Mouse (Mus musculus): ENCODE data around the gene Tnfrsf25. TPM values are rescaled to one million over a fixed set of nuclear protein-coding genes. Genes with fewer than 3 reads are reported as not detected.

The Tnfrsf25 gene
- total and polyA plus RNA-seq, 2 experiments from 2014 or later: 0.19 to 1.4 TPM

DNA sequence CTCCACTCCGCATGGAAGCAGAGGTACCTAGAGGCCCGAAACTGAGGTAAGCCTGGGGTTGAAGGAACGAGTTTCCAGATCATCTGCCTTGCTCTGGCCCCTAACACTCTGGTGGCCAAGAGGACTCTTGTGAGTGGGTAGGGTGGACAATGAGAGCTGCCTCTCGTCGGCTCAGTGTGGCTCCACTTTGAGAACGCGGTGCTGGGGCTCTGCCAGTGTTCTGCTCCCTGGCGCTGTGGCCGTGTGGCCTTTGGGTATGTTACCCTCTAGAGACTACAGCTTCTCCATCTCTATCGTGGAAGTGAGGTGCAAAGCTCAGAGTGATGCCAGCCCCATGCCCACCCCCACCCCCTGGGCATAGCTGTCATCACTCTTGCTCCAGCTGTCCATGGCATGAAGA lies 43.1 kb upstream of the Tnfrsf25 start:
- Histone ChIP-seq H3K4me3 (ENCODE audit: low read depth, low read length) (no peak overlapping the region), H3K27me3 (ENCODE audit: insufficient read depth, low read length) (no peaks in the 10 kb centered on the region), H3K4me2 (ENCODE audit: low read depth) (no peak overlapping the region), H3K9ac (no peak overlapping the region), H3K27ac (ENCODE audit: low read depth, low read length) (no peak overlapping the region), H3K9me3 (ENCODE audit: low read length) (no peaks in the 10 kb centered on the region), H3K36me3 (ENCODE audit: insufficient read depth) (no peaks in the 10 kb centered on the region), H3K4me1 (ENCODE audit: insufficient read depth) (no peaks in the 10 kb centered on the region)
- DNase-seq (no peak), ATAC-seq (no peak)
- TF ChIP-seq CTCF (IDR thresholded peaks at IDR 0.05; ENCODE audit: low read depth): no peak
- 60% methylated on average over 10 of the region's 10 CpGs for whole genome bisulfite sequencing

DNA sequence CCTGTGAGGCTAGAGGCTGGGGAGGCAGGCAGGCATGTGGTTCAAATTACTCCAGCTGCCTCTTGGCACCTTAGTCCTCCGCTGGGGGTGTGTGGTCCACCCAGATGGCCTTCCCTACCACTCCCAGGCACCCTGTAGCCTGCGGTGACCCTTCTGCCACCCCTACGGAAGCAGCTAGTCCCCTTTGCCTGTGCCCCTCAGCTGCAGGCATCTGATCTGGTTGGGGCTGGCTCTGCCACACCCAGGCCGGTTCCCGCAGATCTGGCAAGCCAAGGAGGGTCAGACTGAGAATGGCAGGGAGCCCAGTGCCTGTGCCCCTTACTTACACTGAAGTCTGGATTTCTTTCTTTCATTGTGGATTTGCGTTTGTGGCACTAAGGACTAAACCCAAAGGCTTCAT lies 42.0 kb upstream of the Tnfrsf25 start:
- H3K4me1 ChIP-seq (ENCODE audit: insufficient read depth): no peaks in the 10 kb centered on the region
- WGBS: 69% methylated on average over 6 of the region's 6 CpGs
- no peak for TF ChIP-seq CTCF (IDR thresholded peaks at IDR 0.05; ENCODE audit: low read depth)
- no peak for DNase-seq
- H3K27me3 ChIP-seq (ENCODE audit: insufficient read depth, low read length): no peaks in the 10 kb centered on the region
- ATAC-seq: no peak
- H3K9ac ChIP-seq: no peak overlapping the region
- no peaks in the 10 kb centered on the region for H3K36me3 ChIP-seq (ENCODE audit: insufficient read depth)
- H3K27ac ChIP-seq (ENCODE audit: low read depth, low read length): no peak overlapping the region
- no peaks in the 10 kb centered on the region for H3K9me3 ChIP-seq (ENCODE audit: low read length)
- H3K4me3 ChIP-seq (ENCODE audit: low read depth, low read length): no peak overlapping the region
- H3K4me2 ChIP-seq (ENCODE audit: low read depth): no peak overlapping the region

DNA sequence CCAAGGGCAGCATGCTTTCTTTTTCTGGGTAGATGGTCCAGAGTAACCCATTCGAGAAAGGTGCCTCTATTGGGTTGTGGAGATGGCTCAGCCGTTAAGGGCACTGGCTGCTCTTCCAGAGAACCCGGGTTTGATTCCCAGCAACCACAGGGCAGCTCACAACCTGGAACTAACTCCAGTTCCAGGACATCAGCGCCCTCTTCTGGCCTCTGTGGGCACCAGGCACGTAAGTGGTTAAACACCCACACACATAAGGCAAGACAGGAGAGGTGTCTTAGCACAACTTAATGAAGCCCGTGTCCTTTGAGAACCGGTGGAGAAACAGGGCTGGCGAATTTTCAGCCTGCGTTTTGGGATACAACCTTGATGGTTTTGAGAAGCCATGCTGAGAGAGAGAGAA lies 41.2 kb upstream of the Tnfrsf25 start:
- ATAC-seq (no peak), DNase-seq (no peak)
- no peaks in the 10 kb centered on the region for H3K27me3 ChIP-seq (ENCODE audit: insufficient read depth, low read length)
- no peak for TF ChIP-seq CTCF (IDR thresholded peaks at IDR 0.05; ENCODE audit: low read depth)
- WGBS: 86% methylated on average over 9 of the region's 9 CpGs
- no peaks in the 10 kb centered on the region for H3K36me3 ChIP-seq (ENCODE audit: insufficient read depth)
- H3K27ac ChIP-seq (ENCODE audit: low read depth, low read length): no peak overlapping the region
- no peaks in the 10 kb centered on the region for H3K4me1 ChIP-seq (ENCODE audit: insufficient read depth)
- no peak overlapping the region for H3K4me2 ChIP-seq (ENCODE audit: low read depth)
- H3K4me3 ChIP-seq (ENCODE audit: low read depth, low read length): no peak overlapping the region
- H3K9me3 ChIP-seq (ENCODE audit: low read length): no peaks in the 10 kb centered on the region
- no peak overlapping the region for H3K9ac ChIP-seq

DNA sequence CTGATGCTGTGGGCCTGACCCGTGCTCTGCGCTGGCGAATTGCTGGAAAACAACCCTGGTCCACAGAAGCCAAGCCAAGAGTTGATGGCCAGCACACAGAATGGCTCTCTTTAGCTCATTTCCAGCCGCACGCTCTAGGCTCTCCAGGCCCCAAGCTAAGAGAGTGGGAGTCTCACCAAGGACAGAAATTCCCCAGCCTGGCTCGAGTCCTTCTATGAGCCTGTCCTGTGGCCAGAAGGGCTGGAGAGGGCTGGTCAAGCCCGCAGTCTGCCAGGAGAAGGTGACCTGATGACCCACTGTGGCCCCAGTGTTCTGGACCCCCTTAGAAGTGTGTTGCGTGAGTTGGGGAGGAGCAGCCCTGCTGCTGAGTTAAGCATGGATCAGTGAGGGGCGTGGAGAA lies 38.5 kb upstream of the Tnfrsf25 start:
- WGBS: 88% methylated on average over 9 of the region's 9 CpGs
- H3K9ac ChIP-seq: no peak overlapping the region
- DNase-seq (no peak), ATAC-seq (no peak)
- TF ChIP-seq CTCF (IDR thresholded peaks at IDR 0.05; ENCODE audit: low read depth): no peak
- no peak overlapping the region for H3K4me3 ChIP-seq (ENCODE audit: low read depth, low read length)
- no peak overlapping the region for H3K4me2 ChIP-seq (ENCODE audit: low read depth)
- H3K27ac ChIP-seq (ENCODE audit: low read depth, low read length): no peak overlapping the region
- H3K36me3 ChIP-seq (ENCODE audit: insufficient read depth): no peaks in the 10 kb centered on the region
- no peaks in the 10 kb centered on the region for H3K4me1 ChIP-seq (ENCODE audit: insufficient read depth)
- H3K9me3 ChIP-seq (ENCODE audit: low read length): no peaks in the 10 kb centered on the region
- H3K27me3 ChIP-seq (ENCODE audit: insufficient read depth, low read length): no peaks in the 10 kb centered on the region

DNA sequence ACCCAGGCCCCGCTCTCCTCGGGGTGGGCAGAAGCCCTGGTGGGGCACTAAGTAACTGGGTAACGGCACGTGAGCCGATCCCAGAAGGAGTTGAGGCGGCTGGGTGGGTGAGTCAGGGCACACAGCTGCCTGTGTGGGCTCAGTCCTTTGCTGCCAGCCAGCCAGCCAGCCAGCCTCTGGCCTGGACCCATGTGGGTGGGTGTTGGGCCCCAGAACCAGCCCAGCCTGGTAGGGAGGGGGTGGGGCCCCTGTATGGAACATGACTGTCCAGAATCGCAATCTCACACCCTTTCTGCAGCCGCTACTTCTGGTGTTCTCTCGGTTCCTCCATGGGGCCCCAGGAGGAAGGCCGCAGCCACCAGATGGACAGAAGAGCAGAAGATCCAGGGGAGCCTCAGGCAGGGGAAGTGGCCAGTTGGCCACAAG lies 37.6 kb upstream of the Tnfrsf25 start:
- no peaks in the 10 kb centered on the region for H3K36me3 ChIP-seq (ENCODE audit: insufficient read depth)

DNA sequence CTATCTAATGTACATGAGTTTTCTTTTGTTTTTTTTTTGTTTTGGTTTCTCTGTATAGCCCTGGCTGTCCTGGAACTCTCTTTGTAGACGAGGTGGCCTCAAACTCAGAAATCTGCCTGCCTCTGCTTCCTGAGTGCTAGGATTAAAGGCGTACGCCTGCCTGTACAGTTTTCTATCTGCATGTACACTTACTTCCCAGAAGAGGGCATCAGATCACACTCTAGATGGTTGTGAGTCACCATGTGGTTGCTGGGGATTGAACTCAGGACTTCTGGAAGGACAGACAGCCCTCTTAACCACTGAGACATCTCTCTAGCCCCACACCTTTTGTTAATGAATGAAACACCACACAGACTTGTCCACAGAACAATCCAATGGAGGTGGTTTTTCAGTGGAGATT lies 36.5 kb upstream of the Tnfrsf25 start:
- WGBS: 89% methylated on average over 3 of the region's 3 CpGs
- Histone ChIP-seq H3K4me2 (ENCODE audit: low read depth) (no peak overlapping the region), H3K27ac (ENCODE audit: low read depth, low read length) (no peak overlapping the region), H3K9me3 (ENCODE audit: low read length) (no peaks in the 10 kb centered on the region), H3K4me1 (ENCODE audit: insufficient read depth) (no peaks in the 10 kb centered on the region), H3K9ac (no peak overlapping the region), H3K36me3 (ENCODE audit: insufficient read depth) (no peaks in the 10 kb centered on the region), H3K27me3 (ENCODE audit: insufficient read depth, low read length) (no peaks in the 10 kb centered on the region), H3K4me3 (ENCODE audit: low read depth, low read length) (no peak overlapping the region)
- TF ChIP-seq CTCF (IDR thresholded peaks at IDR 0.05; ENCODE audit: low read depth): no peak
- DNase-seq (no peak), ATAC-seq (no peak)

More for the DNA sequence above, 37.6 kb upstream of the Tnfrsf25 start:
- WGBS: 88% methylated on average over 10 of the region's 10 CpGs
- Histone ChIP-seq H3K9ac (no peak overlapping the region), H3K27ac (ENCODE audit: low read depth, low read length) (no peak overlapping the region), H3K4me2 (ENCODE audit: low read depth) (no peak overlapping the region), H3K4me3 (ENCODE audit: low read depth, low read length) (no peak overlapping the region), H3K9me3 (ENCODE audit: low read length) (no peaks in the 10 kb centered on the region), H3K27me3 (ENCODE audit: insufficient read depth, low read length) (no peaks in the 10 kb centered on the region), H3K4me1 (ENCODE audit: insufficient read depth) (no peaks in the 10 kb centered on the region)
- DNase-seq: no peak
- ATAC-seq: peak; percentile 8; the same call in 1 of the 2 replicates
- TF ChIP-seq CTCF (IDR thresholded peaks at IDR 0.05; ENCODE audit: low read depth): no peak

DNA sequence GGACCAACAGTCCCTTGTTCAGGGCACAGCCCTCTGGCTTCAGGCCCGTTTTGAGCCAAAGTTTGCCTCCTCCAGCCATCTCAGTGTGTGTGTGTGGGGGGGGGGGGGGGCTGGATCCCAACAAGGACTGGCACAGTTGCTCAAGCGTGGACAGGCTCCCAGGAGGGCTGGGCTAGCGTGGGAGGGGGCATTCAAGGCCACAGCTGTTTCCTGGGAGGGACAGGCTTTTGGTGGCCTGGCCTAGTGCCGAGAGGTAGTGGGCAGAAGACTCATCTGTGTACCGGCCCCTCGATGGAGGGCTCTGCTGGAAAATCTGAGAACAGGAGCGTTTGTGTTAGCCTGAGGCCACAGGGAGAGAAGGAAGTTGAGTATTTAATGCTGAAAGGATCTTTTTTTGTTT lies 35.8 kb upstream of the Tnfrsf25 start:
- no peak overlapping the region for H3K4me3 ChIP-seq (ENCODE audit: low read depth, low read length)
- no peaks in the 10 kb centered on the region for H3K36me3 ChIP-seq (ENCODE audit: insufficient read depth)
- H3K9me3 ChIP-seq (ENCODE audit: low read length): no peaks in the 10 kb centered on the region
- no peak overlapping the region for H3K27ac ChIP-seq (ENCODE audit: low read depth, low read length)
- no peak for ATAC-seq
- no peak overlapping the region for H3K4me2 ChIP-seq (ENCODE audit: low read depth)
- no peak for DNase-seq
- TF ChIP-seq CTCF (IDR thresholded peaks at IDR 0.05; ENCODE audit: low read depth): no peak
- no peaks in the 10 kb centered on the region for H3K4me1 ChIP-seq (ENCODE audit: insufficient read depth)
- H3K9ac ChIP-seq: no peak overlapping the region
- no peaks in the 10 kb centered on the region for H3K27me3 ChIP-seq (ENCODE audit: insufficient read depth, low read length)
- 70% methylated on average over 7 of the region's 7 CpGs for WGBS

All from forebrain, postnatal 0 days (tissue).